Mouse (Mus musculus): ENCODE data around the gene Spaca6. TPM values are rescaled to one million over a fixed set of nuclear protein-coding genes. Genes with fewer than 3 reads are reported as not detected.

Gene Spaca6
- polyA plus RNA-seq, 1 experiment from 2014 or later: 17.9 TPM

DNA sequence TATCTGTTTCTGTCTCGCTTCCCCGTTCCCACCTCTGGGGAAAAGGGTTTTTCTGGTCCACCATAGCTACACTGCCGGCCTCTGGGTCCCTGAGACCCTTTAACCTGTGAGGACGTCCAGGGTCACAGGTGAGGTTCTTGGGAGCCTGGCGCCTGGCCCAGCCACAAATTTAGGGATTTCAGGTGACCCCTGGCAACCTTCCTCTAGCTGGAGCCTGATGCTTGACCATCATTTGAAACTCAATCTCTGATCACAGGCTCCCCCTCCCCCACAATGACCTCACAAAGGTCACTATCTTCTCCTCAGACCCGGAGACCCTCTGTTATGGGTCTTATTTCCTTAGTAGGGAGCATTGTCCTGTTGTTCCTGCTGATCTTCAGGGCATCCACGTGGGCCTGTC, 3.8 kb downstream of the Spaca6 start:
- Histone ChIP-seq H3K4me3 (ENCODE audit: low read depth, low read length) (no peak overlapping the region), H3K36me3 (ENCODE audit: insufficient read depth, low read length) (no peaks in the 10 kb centered on the region), H3K9me3 (ENCODE audit: low read length) (no peaks in the 10 kb centered on the region), H3K9ac (replicated peaks; ENCODE audit: low read depth) (no peak overlapping the region), H3K27ac (ENCODE audit: low read length) (no peak overlapping the region), H3K4me2 (replicated peaks; ENCODE audit: low read depth, low read length) (peak overlapping the region; percentile 91; the same call in 1 of the 2 replicates), H3K4me1 (ENCODE audit: insufficient read depth, low read depth, low read length) (peaks cover 11% of the 10 kb centered on the region; the same call in 1 of the 2 replicates), H3K27me3 (replicated peaks; ENCODE audit: insufficient read depth, low read length) (no peaks in the 10 kb centered on the region)
- no peak for DNase-seq (ENCODE audit: low spot score)
- ATAC-seq: no peak
- WGBS: 72% methylated on average over 7 of the region's 7 CpGs
- no peak for TF ChIP-seq EP300 (IDR thresholded peaks at IDR 0.05)
- TF ChIP-seq CTCF (IDR thresholded peaks at IDR 0.05): no peak

DNA sequence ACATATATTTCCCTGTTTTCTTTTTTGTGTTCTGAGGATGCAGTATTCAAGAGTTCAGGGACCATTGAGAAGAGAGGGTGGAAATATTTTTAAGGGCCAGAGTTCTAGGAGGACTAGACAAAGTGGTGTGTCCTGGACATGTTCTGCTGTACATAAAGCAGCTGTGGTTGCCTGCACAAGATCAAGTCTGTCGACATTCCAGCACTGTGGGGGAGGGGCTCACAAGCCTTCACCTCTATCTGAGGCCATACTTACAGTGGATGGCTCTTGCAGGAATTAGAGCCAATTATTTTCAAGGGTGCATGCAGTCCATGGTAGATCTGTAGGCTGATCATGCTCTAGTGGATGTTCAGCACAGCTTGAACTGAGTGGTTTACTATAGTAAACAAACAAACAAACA, 7.9 kb downstream of the Spaca6 start:
- Histone ChIP-seq H3K27ac (ENCODE audit: low read length) (0 out of 2 replicates have a peak overlapping the region, but pooled peaks have one; percentile 14), H3K4me3 (ENCODE audit: low read depth, low read length) (no peak overlapping the region), H3K4me2 (replicated peaks; ENCODE audit: low read depth, low read length) (no peak overlapping the region), H3K9me3 (ENCODE audit: low read length) (no peaks in the 10 kb centered on the region), H3K36me3 (ENCODE audit: insufficient read depth, low read length) (no peaks in the 10 kb centered on the region), H3K27me3 (replicated peaks; ENCODE audit: insufficient read depth, low read length) (no peaks in the 10 kb centered on the region), H3K9ac (replicated peaks; ENCODE audit: low read depth) (no peak overlapping the region), H3K4me1 (ENCODE audit: insufficient read depth, low read depth, low read length) (peaks cover 16% of the 10 kb centered on the region; the same call in 1 of the 2 replicates)
- TF ChIP-seq EP300 (IDR thresholded peaks at IDR 0.05) (peak; percentile 20; the same call in 1 of the 2 replicates), CTCF (IDR thresholded peaks at IDR 0.05) (no peak)
- ATAC-seq: no peak
- 0% methylated on average over 1 of the region's 1 CpGs for WGBS
- peak; percentile 60 for DNase-seq (ENCODE audit: low spot score)

DNA sequence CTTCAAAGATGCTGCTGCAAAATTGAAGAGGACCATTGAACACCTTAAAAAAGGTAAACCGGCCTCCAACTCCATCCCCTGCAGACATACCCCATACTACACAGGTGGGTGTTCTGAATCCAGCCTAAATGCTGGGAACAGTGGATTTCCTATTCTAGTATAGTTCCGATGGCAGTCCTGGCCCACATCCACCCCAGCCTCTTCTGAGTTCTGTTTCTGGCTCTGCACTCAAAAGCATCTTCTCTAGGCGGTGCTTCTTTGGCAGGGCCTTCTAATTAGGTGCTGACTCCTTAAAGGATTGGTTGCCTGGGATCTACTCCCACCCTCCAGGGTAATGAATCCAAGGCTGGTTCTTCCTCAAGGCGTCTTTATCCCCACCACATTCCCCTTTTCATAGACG, 9.1 kb downstream of the Spaca6 start:
- 66% methylated on average over 5 of the region's 5 CpGs for WGBS
- H3K27ac ChIP-seq (ENCODE audit: low read length): no peak overlapping the region
- H3K4me1 ChIP-seq (ENCODE audit: insufficient read depth, low read depth, low read length): peaks cover 16% of the 10 kb centered on the region; the same call in 1 of the 2 replicates
- H3K27me3 ChIP-seq (replicated peaks; ENCODE audit: insufficient read depth, low read length): no peaks in the 10 kb centered on the region
- DNase-seq (ENCODE audit: low spot score): no peak
- TF ChIP-seq CTCF (IDR thresholded peaks at IDR 0.05) (no peak), EP300 (IDR thresholded peaks at IDR 0.05) (no peak)
- H3K36me3 ChIP-seq (ENCODE audit: insufficient read depth, low read length): no peaks in the 10 kb centered on the region
- no peak overlapping the region for H3K4me3 ChIP-seq (ENCODE audit: low read depth, low read length)
- no peak overlapping the region for H3K9ac ChIP-seq (replicated peaks; ENCODE audit: low read depth)
- no peak for ATAC-seq
- H3K9me3 ChIP-seq (ENCODE audit: low read length): no peaks in the 10 kb centered on the region
- H3K4me2 ChIP-seq (replicated peaks; ENCODE audit: low read depth, low read length): no peak overlapping the region

DNA sequence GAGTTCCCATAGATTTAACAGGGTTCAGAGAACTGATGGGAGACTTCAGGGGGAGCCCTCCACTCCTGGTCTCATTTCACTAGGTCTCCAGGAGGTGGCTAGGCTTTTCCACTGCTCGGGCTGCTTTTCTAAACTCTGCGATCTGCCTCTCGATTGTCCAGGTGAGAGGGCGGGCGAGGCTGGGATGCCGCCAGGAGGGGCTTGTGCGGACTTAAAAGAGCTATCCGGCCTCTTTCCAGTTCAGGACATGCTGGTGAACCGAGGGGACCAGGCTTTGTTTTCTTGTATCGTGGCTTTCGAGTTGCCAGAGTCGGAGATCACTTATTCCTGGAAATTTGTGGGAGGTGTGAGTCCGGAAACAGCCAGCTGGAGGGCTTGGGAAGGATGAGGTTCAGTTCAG, 10.5 kb downstream of the Spaca6 start:
- peaks cover 16% of the 10 kb centered on the region; the same call in 1 of the 2 replicates for H3K4me1 ChIP-seq (ENCODE audit: insufficient read depth, low read depth, low read length)
- TF ChIP-seq EP300 (IDR thresholded peaks at IDR 0.05): no peak
- TF ChIP-seq CTCF (IDR thresholded peaks at IDR 0.05): no peak
- peak overlapping the region; percentile 50 for H3K4me3 ChIP-seq (ENCODE audit: low read depth, low read length)
- WGBS: 4% methylated on average over 13 of the region's 13 CpGs
- no peaks in the 10 kb centered on the region for H3K36me3 ChIP-seq (ENCODE audit: insufficient read depth, low read length)
- no peaks in the 10 kb centered on the region for H3K9me3 ChIP-seq (ENCODE audit: low read length)
- ATAC-seq: no peak
- peak overlapping the region; percentile 73 for H3K4me2 ChIP-seq (replicated peaks; ENCODE audit: low read depth, low read length)
- no peaks in the 10 kb centered on the region for H3K27me3 ChIP-seq (replicated peaks; ENCODE audit: insufficient read depth, low read length)
- peak overlapping the region; percentile 41 for H3K9ac ChIP-seq (replicated peaks; ENCODE audit: low read depth)
- no peak for DNase-seq (ENCODE audit: low spot score)
- peak overlapping the region; percentile 96 for H3K27ac ChIP-seq (ENCODE audit: low read length)

DNA sequence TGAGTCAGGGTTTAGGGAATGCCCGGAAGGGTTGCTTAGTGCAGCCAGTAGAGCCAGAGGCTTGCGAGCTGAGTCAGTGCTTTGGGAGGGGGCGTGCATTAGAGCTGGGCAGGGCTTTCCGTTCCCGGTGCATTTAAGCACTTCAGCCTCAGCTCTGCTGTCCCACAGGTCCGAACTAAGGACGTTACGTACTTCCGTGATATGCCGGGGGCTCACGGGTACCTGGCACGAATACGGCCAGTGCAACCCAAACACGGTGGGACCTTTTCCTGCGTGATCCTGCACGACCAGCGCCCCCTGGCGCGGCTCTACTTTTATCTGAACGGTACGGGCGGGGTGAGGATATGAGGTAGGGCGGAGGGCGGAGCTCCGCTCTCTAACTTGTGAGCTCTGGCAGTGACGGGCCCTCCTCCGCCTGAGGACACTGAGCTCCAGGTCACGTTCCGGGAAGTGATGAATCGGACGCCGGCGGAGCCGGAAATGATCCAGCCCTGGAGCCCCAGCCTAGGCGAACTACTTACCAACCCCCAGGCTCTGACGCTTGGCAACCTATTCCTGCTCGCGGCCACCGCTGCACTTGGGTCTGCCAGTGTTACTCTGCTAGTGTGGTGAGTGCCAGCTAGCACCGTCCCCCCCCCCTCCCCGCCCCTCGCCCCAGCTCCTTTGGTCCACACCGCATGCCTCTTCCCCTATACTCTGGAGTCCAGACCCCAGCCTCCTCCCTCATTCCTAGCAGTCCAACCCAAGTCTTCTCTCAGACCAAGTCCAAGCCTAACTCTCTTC, 11.2 kb downstream of the Spaca6 start:
- peak overlapping the region; percentile 43 for H3K9ac ChIP-seq (replicated peaks; ENCODE audit: low read depth)
- peak overlapping the region; percentile 73 for H3K4me2 ChIP-seq (replicated peaks; ENCODE audit: low read depth, low read length)
- H3K27me3 ChIP-seq (replicated peaks; ENCODE audit: insufficient read depth, low read length): no peaks in the 10 kb centered on the region
- H3K36me3 ChIP-seq (ENCODE audit: insufficient read depth, low read length): no peaks in the 10 kb centered on the region
- WGBS: 2% methylated on average over 42 of the region's 43 CpGs
- H3K27ac ChIP-seq (ENCODE audit: low read length): peak overlapping the region; percentile 96
- peak; percentile 99 for ATAC-seq
- peak; percentile 99 for DNase-seq (ENCODE audit: low spot score)
- H3K4me1 ChIP-seq (ENCODE audit: insufficient read depth, low read depth, low read length): peaks cover 16% of the 10 kb centered on the region; the same call in 1 of the 2 replicates
- TF ChIP-seq EP300 (IDR thresholded peaks at IDR 0.05): peak; percentile 83
- TF ChIP-seq CTCF (IDR thresholded peaks at IDR 0.05): peak; percentile 90
- no peaks in the 10 kb centered on the region for H3K9me3 ChIP-seq (ENCODE audit: low read length)
- peak overlapping the region; percentile 50 for H3K4me3 ChIP-seq (ENCODE audit: low read depth, low read length)

DNA sequence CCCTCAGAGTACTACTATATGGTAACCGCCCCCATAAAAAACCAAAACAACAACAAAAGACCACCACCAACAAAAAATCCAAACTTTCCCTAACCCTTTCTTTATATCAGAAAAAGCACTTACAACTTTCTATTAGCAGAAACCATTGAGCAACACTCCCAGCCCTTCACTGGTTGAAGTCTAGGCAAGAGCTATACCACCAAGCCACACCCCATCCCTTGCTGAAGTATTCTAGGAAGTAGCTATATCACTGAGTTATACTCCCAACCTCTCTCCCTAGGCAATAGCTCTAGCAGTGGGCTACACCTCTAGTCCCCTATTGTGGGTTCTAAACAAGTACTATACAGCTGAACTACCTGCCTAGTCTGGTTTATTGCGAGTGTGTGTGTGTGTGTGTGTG, 12.3 kb downstream of the Spaca6 start:
- Histone ChIP-seq H3K4me2 (replicated peaks; ENCODE audit: low read depth, low read length) (no peak overlapping the region), H3K4me1 (ENCODE audit: insufficient read depth, low read depth, low read length) (peaks cover 13% of the 10 kb centered on the region; the same call in 1 of the 2 replicates), H3K9ac (replicated peaks; ENCODE audit: low read depth) (no peak overlapping the region), H3K9me3 (ENCODE audit: low read length) (no peaks in the 10 kb centered on the region), H3K36me3 (ENCODE audit: insufficient read depth, low read length) (no peaks in the 10 kb centered on the region), H3K27ac (ENCODE audit: low read length) (no peak overlapping the region), H3K27me3 (replicated peaks; ENCODE audit: insufficient read depth, low read length) (no peaks in the 10 kb centered on the region), H3K4me3 (ENCODE audit: low read depth, low read length) (no peak overlapping the region)
- no peak for TF ChIP-seq EP300 (IDR thresholded peaks at IDR 0.05)
- no peak for TF ChIP-seq CTCF (IDR thresholded peaks at IDR 0.05)
- WGBS: 91% methylated on average over 2 of the region's 2 CpGs
- ATAC-seq: no peak
- no peak for DNase-seq (ENCODE audit: low spot score)

All from lung, postnatal 0 days (tissue).